Mouse (Mus musculus): Measurements from ENCODE around the gene Trappc6a. TPM values are rescaled to one million over a fixed set of nuclear protein-coding genes. Genes with fewer than 3 reads are reported as not detected.

Gene Trappc6a
- polyA plus RNA-seq, 1 experiment from 2014 or later, result 36.5 TPM

DNA sequence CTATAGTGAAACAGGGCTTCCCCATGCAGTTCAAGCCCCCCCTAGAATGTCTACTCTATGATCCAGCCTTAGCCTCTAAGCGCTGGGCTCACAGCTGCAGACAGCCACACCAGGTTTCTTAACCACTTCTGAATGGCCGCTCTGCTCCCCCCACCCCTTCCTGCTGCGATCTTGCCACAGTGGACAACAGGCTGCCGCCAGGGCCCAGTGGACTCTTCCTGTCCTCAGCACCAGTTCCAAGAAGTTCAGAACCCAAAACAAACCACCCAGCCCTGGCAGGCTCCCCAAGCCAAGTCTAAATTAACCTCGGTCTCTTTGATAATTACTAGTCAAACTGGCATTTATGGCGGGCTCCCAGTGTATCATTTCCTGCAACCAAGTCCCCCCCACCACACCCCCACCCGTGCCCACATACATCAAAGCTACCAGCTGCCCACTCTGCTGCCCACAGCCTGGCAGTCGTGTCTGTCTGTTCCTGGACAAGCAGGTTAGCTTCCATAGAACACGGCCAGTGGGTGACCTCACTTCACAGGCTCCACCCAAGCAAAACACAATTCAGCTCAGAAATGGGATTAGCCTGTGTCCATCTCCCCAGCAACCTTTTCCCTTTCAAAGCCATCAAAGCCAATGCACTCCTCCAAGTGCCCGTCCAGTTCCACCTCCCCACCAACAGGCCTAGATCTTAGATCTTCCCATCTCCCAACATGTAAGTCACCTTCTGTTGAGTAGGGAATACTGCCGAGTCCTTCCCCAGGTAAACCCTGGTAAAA lies 52.5 kb downstream of the Trappc6a start:
- peak; percentile 35 for ATAC-seq
- TF ChIP-seq CTCF (IDR thresholded peaks at IDR 0.05), result no peak
- no peak for DNase-seq (ENCODE audit: low read depth, low spot score)
- ChIA-PET CTCF (interaction anchor here (1.2 to 1.7 kb wide), 3 partner anchors 12 to 29 kb away, joined by 3 to 5 read pairs (median 5); no protein-coding TSS in a partner anchor), POLR2A (interaction anchor here (1.9 to 2.6 kb wide), 2 partner anchors 12 to 21 kb away, joined by 4 to 10 read pairs; no protein-coding TSS in a partner anchor)
- H3K27me3 ChIP-seq, result no peaks in the 10 kb centered on the region
- in situ Hi-C loops (cut with MboI; ENCODE audit: low pct_unique_long_range_greater_than_20kb), result no loop called here

DNA sequence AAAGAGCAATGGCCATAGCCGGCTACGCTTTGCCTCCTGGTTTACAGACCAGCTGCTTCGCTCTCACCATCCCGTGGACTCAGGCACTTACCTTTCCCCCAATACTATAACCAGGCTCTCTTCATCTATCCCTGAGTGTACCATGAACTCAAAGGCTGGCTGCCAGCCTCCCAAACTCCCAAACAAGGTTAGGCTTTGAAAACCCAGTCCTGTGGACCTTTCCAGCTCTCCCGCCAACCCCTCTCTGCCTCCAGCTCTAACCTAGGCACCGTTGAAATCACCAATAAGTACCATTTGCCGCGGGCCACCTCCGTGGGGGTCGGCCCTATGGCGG lies 53.2 kb downstream of the Trappc6a start:
- in situ Hi-C loops (cut with MboI; ENCODE audit: low pct_unique_long_range_greater_than_20kb), result no loop called here
- POLR2A ChIA-PET, result interaction anchor here (1.6 to 2.6 kb wide), 3 partner anchors 9 to 21 kb away, joined by 3 to 10 read pairs (median 4); no protein-coding TSS in a partner anchor
- CTCF ChIA-PET, result interaction anchor here (1.2 to 1.7 kb wide), 3 partner anchors 13 to 28 kb away, joined by 3 to 5 read pairs (median 5); no protein-coding TSS in a partner anchor
- ATAC-seq (no peak), DNase-seq (ENCODE audit: low read depth, low spot score) (no peak)
- TF ChIP-seq CTCF (IDR thresholded peaks at IDR 0.05), result no peak
- no peaks in the 10 kb centered on the region for H3K27me3 ChIP-seq

DNA sequence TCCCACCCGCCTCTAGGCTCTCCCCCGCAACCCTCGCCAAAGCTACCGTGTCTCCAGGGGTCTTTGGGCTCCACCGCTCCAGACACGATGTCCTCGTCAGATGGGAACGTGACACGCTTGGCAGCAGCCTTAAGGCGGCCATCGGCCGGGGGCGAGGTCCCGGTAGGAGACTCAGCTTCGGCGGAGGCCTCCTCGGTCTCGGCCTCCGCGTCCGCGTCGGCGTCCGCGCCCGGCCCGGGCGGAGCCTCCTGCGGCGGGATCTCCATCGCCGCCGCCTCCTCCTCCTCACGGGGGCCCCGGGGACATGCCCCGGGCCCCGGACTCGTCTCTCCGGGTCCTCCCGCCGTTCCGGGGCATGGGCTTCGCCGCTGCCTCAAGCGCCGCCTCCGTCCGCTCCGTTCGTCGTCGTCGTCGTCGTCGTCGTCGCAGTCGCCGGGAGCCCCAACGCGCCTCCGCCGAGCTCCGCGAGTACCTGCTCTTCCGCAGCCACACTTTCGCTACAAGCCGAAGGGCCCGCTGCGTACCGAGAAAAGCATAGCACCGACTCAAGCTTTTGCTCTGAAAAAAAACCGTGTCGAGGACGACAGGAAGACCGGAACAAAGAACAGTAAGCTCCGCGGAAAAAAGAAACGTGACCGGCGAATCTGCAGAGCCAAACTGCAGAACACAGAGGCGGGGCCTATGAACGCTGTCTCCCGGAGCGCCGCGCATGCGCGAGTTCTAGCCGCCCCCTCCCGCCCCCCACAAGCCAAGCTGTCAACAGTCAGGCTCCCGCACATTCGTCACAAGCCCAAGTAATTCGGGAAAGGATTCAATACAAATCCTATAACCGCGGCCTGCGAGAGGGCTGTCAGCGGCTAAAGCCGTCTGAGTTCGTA lies 53.8 kb downstream of the Trappc6a start:
- peak; percentile 48 for ATAC-seq
- no peaks in the 10 kb centered on the region for H3K27me3 ChIP-seq
- in situ Hi-C loops (cut with MboI; ENCODE audit: low pct_unique_long_range_greater_than_20kb), result no loop called here
- ChIA-PET CTCF (interaction anchor here (0.8 to 1.7 kb wide), 5 partner anchors 9 to 139 kb away, joined by 3 to 5 read pairs (median 4); no protein-coding TSS in a partner anchor), POLR2A (interaction anchor here (0.6 to 2.6 kb wide), 5 partner anchors 9 to 550 kb away, joined by 3 to 10 read pairs (median 4); no protein-coding TSS in a partner anchor)
- TF ChIP-seq CTCF (IDR thresholded peaks at IDR 0.05), result no peak
- peak; percentile 68 for DNase-seq (ENCODE audit: low read depth, low spot score)

DNA sequence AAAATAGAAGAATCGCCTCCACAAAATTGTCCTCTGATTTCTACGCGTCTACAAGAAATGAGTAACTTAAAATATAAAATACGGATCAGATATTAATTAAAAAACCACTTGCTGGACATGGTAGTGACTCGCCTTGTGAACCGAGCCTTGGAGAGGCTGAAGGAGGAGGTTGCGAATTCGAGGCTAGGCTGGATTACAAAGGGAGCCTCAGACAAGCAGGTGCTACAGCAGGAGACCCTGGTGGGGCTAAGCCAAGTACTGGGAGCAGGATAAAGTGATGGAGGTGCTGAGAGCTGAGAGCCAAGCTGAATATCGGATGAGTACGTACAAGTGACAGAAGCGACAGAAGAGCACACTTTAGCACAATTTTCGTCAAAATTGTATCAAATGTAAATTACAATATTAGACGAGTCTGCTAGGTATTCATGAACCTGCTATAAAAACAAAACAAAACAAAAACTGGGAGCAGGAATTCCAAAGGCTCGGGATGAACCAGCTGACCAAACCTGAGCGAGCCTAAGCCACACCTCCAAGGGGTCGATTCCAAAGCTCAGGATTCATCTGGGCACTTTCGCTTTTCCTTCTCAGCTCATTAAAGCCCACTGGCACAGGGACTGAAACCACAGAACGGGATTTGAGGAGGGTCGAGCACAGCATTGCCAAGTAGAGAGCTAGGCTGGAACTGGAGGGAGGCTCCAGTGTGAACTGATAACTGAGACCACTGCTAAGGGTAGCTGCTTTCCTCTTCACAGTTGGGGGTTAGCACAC lies 54.6 kb downstream of the Trappc6a start, which contains the start of gene Ppp1r37:
Gene Ppp1r37 (minus strand): TSS at position 434 of the 768 bp plus-strand sequence.
- CTCF ChIA-PET, result interaction anchor here (0.8 to 1.7 kb wide), 3 partner anchors 10 to 138 kb away, joined by 3 to 4 read pairs (median 4); no protein-coding TSS in a partner anchor

DNA sequence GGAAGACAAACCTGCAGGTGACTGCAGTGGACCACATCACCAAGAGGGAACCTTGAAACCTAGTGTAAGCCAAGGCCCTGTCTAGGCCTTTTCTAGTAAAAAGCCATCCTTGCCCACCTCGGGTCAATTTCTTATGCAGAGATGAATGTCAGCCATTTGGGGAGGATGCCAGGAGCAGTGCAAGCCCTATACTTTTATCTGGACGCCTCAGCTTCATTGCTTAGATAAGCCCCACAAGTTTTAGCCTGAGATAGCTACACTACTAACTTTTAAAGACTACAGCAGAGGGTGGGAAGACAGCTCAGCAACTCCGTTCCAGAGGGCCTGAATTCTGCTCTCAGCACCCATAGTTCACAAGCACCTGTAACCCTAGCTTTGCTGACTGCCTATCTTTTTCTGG lies 55.7 kb downstream of the Trappc6a start:
- DNase-seq (ENCODE audit: low read depth, low spot score) (no peak), ATAC-seq (no peak)
- TF ChIP-seq CTCF (IDR thresholded peaks at IDR 0.05), result no peak
- ChIA-PET CTCF (interaction anchor here (1.7 kb wide), 1 partner anchor 60 kb away, joined by 4 read pairs; no protein-coding TSS in a partner anchor), POLR2A (no interaction called here)
- in situ Hi-C loops (cut with MboI; ENCODE audit: low pct_unique_long_range_greater_than_20kb), result no loop called here
- H3K27me3 ChIP-seq, result no peaks in the 10 kb centered on the region

More for the DNA sequence above, 54.6 kb downstream of the Trappc6a start, which contains the start of gene Ppp1r37:
- no peak for DNase-seq (ENCODE audit: low read depth, low spot score)
- no peak for TF ChIP-seq CTCF (IDR thresholded peaks at IDR 0.05)
- H3K27me3 ChIP-seq, result no peaks in the 10 kb centered on the region
- no peak for ATAC-seq
- in situ Hi-C loops (cut with MboI; ENCODE audit: low pct_unique_long_range_greater_than_20kb), result no loop called here
- POLR2A ChIA-PET, result interaction anchor here (0.6 to 2.6 kb wide), 4 partner anchors 8 to 551 kb away, joined by 3 to 10 read pairs (median 6); no protein-coding TSS in a partner anchor

DNA sequence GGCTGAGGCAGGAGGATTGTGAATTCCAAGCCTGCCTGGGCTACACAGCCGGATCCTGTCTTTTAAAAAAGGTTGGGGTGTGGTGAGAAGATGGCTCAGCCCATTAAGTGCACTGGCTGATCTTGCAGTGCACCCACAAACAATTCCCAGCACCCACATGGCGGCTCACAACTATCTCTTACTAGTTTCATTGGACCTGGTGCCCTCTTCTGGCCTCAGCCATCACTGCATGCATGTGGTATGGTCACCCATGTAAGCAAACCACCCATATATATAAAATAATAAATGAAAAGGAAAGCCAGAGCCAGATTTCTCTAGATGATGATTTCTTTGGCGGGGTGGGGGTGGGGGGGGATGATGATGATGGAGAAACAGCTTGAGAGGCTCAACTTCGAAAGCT lies 56.3 kb downstream of the Trappc6a start:
- DNase-seq (ENCODE audit: low read depth, low spot score) (no peak), ATAC-seq (no peak)
- TF ChIP-seq CTCF (IDR thresholded peaks at IDR 0.05), result no peak
- ChIA-PET CTCF (no interaction called here), POLR2A (no interaction called here)
- in situ Hi-C loops (cut with MboI; ENCODE audit: low pct_unique_long_range_greater_than_20kb), result no loop called here
- H3K27me3 ChIP-seq, result no peaks in the 10 kb centered on the region

Other genes with a start within 250 kb of the Trappc6a start
- 142 TPM for gene Vasp, start 236.6 kb upstream of the Trappc6a start, polyA plus RNA-seq (2021)
- 0.14 TPM for gene Ppm1n, start 228.3 kb upstream of the Trappc6a start, polyA plus RNA-seq (2021)
- 4.0 TPM for gene Rtn2, start 225.8 kb upstream of the Trappc6a start, polyA plus RNA-seq (2021)
- 72.9 TPM for gene Fosb, start 198.3 kb upstream of the Trappc6a start, polyA plus RNA-seq (2021)
- 40.9 TPM for gene Ercc1, start 163.6 kb upstream of the Trappc6a start, polyA plus RNA-seq (2021)
- gene Cd3eap, start 148.9 kb upstream of the Trappc6a start, polyA plus RNA-seq (2021), result 16.6 TPM
- 11.9 TPM for gene Ppp1r13l, start 148.6 kb upstream of the Trappc6a start, polyA plus RNA-seq (2021)
- gene Ercc2, start 126.4 kb upstream of the Trappc6a start, polyA plus RNA-seq (2021), result 26.2 TPM
- gene Klc3, start 104.3 kb upstream of the Trappc6a start, polyA plus RNA-seq (2021), result 44.0 TPM
- not detected for gene Ckm, start 103.6 kb upstream of the Trappc6a start, polyA plus RNA-seq (2021)
- 34.8 TPM for gene Mark4, start 49.6 kb upstream of the Trappc6a start, polyA plus RNA-seq (2021)
- not detected for gene Exoc3l2, start 45.1 kb upstream of the Trappc6a start, polyA plus RNA-seq (2021)
- 9.8 TPM for gene Bloc1s3, start within 50 bp of the Trappc6a start, polyA plus RNA-seq (2021)
- 0.15 TPM for gene Nkpd1, start 9.4 kb downstream of the Trappc6a start, polyA plus RNA-seq (2021)
- 65.5 TPM for gene Ppp1r37, start 54.7 kb downstream of the Trappc6a start, polyA plus RNA-seq (2021)
- gene Zfp296, start 68.9 kb downstream of the Trappc6a start, polyA plus RNA-seq (2021), result 0.23 TPM
- gene Gemin7, start 69.2 kb downstream of the Trappc6a start, polyA plus RNA-seq (2021), result 89.6 TPM
- gene Clasrp, start 96.1 kb downstream of the Trappc6a start, polyA plus RNA-seq (2021), result 50.7 TPM
- 24.5 TPM for gene Relb, start 121.0 kb downstream of the Trappc6a start, polyA plus RNA-seq (2021)
- 154 TPM for gene Clptm1, start 156.6 kb downstream of the Trappc6a start, polyA plus RNA-seq (2021)
- gene Apoc2, start 169.5 kb downstream of the Trappc6a start, polyA plus RNA-seq (2021), result not detected
- not detected for gene Gm44805, start 173.0 kb downstream of the Trappc6a start, polyA plus RNA-seq (2021)
- gene Apoc4, start 173.1 kb downstream of the Trappc6a start, polyA plus RNA-seq (2021), result 0.09 TPM
- gene Apoc1, start 184.3 kb downstream of the Trappc6a start, polyA plus RNA-seq (2021), result 1.6 TPM
- 6.0 TPM for gene Apoe, start 190.8 kb downstream of the Trappc6a start, polyA plus RNA-seq (2021)
- gene Tomm40, start 207.0 kb downstream of the Trappc6a start, polyA plus RNA-seq (2021), result 142 TPM
- 168 TPM for gene Nectin2, start 242.1 kb downstream of the Trappc6a start, polyA plus RNA-seq (2021)

Measured in Patski (cell line).